Mouse (Mus musculus) thymus, postnatal 0 days (tissue): Measurements from ENCODE around the gene D130043K22Rik. TPM values are rescaled to one million over a fixed set of nuclear protein-coding genes. Genes with fewer than 3 reads are reported as not detected.
"Not testable (repeated sequence)": the region's sequence is repeated elsewhere in the genome, so short reads cannot be mapped to it uniquely, and the experiment has no call there.

Experiments
- DNase-seq: peaks from one replicate; pipeline ENCODE4 v3.0.0-alpha.2; 2015; ENCODE audit warnings: low spot score
- polyA plus RNA-seq: library from polyadenylated mRNA; unstranded; fragments of >200 nt; fragmentation: Nextera tagmentation; extraction: Ambion mirVana; gene quantifications from 2 replicates; pipeline ENCODE4 v1.2.1, GENCODE M21; 2015

D130043K22Rik gene
- polyA plus RNA-seq, 1 experiment from 2014 or later, result 0.03 TPM

GRCm38 (mm10) chr13:24831353-24832130 is 13.4 kb upstream of the D130043K22Rik start, which contains the start of the genes Acot13 and Tdp2:
Acot13 (minus strand) TSS chr13:24831540.
Tdp2 (plus strand) TSS chr13:24831679.
- DNase-seq, result peak; percentile 98

DNA sequence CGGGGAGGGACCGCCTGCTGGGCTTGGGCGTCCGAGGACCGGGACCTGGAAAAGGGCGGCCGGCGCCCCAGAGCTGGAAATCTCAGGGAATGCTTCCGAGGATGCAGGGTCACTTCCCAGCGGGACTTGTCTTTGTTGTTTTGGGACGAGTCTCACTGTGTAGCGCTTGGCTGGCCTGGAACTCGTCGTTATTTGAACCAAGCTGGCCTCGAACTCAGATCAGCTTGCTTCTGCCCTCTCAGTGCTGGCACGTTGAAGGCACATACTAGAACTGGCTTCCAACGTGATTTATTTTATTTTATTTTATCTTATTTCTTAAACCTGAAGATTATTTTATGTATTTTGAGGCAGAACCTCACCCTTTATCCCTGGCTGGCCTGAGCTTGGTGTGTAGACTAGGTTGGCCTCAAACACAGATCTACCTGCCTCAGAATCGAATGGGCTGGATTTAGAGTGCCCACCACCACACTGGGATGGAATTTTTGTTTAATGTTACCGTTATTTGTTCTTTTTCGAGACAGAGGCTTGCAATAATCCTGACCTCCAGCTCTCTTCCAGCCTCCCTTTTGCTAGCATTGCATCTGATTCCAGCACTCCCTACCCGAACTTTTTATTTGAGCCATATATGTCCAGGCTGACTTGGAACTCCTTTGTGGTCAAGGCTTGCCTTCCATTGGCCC is 12.7 kb upstream of the D130043K22Rik start:
- no peak for DNase-seq

DNA sequence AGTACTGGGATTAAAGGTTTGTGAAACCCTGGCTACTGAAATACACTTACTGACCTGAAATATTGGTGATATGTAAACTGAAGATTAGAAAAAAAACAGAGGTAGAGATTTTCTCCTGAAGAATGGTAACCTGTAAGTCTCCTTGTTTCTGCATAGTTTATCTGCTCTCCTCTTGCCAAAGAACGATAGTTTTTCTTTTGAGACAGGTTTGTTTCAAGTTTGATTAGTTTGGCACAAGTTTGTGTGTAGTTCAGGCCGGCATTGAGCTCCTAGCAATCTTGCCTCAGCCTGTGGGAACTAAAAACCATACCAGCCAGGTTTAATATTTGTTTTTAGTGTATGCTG is 12.2 kb upstream of the D130043K22Rik start:
- DNase-seq, result no peak

DNA sequence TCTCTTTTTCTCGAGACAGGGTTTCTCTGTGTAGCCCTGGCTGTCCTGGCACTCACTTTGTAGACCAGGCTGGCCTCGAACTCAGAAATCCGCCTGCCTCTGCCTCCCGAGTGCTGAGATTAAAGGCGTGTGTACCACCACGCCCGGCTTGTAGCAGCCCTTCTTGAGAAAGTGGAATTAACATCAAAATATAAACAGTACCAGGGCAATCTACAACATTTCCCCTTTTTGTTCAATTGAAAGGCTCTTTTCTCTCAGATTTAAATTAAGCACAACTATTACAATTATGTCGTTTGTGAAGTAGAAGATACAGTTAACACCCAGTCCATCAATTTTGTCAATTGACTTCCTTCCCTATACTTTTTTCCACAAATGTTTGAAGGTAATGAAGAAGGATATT is 7.2 kb upstream of the D130043K22Rik start:
- not testable (repeated sequence) for DNase-seq

GRCm38 (mm10) chr13:24839831-24840230 is 5.1 kb upstream of the D130043K22Rik start:
- DNase-seq, result no peak

- no peak for DNase-seq
Observed at GRCm38 (mm10) chr13:24841702-24842101, 3.2 kb upstream of the D130043K22Rik start.

DNA sequence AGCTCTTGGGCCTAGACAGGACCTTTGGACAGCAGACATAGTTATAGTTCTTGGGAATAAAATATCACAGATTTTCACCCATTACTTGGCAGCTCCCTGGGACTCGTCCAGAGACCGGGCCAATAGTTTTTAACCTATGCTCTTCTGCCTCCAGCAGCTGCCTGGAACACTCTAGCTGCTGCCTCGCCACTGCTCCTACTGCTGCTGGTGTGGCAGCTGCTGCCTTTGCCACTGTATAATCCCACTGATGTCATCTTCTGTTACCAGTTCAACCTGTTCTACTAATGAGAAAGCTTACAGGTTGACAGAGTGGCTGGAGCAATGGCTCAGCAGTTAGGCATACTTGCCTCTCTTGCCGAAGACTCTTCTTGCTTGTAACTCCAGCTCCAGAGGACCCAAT is 4.4 kb downstream of the D130043K22Rik start:
- no peak for DNase-seq

- DNase-seq, result no peak
Observed at GRCm38 (mm10) chr13:24851989-24852388, 7.1 kb downstream of the D130043K22Rik start.

- DNase-seq, result no peak
Observed at GRCm38 (mm10) chr13:24852570-24852969, 7.6 kb downstream of the D130043K22Rik start.

GRCm38 (mm10) chr13:24859115-24859514 is 14.2 kb downstream of the D130043K22Rik start:
- no peak for DNase-seq

DNA sequence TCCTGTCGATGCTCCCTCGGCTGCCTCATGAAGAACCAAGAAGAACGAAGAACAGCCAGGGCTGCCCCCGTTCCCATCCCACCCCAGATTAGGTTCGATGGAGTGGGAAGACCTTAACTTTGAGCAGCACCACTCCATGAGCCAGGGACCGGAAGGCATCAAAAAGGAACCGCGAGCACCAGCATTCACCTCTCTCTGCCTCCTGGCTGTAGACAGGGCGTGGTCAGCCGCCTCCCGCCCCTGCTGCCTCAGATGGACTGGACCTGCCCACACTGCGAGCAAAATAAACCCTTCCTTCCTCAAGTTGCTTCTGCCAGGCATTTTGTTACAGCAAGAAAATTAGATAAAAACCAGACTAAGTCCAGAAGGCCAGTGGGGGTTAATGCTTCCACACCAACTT is 16.1 kb downstream of the D130043K22Rik start:
- DNase-seq, result no peak

GRCm38 (mm10) chr13:24862021-24862420 is 17.1 kb downstream of the D130043K22Rik start:
- no peak for DNase-seq

DNA sequence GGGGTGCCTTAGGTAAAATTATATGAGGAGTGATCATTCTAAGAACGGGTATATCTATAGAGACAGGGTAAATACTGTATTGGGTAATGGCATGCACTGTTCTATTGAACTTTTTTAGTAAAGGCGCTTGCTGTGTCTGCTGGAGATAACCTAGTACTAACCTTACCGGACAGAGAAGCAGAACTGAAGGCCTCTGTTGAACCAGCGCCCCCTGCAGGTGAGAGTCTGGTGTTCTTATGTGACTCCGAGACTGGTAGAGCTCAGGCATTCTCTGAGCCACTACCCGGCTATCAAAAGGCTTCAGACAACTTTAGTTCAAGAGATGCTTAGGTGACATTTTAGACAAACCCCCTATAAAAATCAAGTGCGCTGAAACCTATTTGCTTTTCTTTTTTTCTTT is 17.6 kb downstream of the D130043K22Rik start:
- peak; percentile 63 for DNase-seq

DNA sequence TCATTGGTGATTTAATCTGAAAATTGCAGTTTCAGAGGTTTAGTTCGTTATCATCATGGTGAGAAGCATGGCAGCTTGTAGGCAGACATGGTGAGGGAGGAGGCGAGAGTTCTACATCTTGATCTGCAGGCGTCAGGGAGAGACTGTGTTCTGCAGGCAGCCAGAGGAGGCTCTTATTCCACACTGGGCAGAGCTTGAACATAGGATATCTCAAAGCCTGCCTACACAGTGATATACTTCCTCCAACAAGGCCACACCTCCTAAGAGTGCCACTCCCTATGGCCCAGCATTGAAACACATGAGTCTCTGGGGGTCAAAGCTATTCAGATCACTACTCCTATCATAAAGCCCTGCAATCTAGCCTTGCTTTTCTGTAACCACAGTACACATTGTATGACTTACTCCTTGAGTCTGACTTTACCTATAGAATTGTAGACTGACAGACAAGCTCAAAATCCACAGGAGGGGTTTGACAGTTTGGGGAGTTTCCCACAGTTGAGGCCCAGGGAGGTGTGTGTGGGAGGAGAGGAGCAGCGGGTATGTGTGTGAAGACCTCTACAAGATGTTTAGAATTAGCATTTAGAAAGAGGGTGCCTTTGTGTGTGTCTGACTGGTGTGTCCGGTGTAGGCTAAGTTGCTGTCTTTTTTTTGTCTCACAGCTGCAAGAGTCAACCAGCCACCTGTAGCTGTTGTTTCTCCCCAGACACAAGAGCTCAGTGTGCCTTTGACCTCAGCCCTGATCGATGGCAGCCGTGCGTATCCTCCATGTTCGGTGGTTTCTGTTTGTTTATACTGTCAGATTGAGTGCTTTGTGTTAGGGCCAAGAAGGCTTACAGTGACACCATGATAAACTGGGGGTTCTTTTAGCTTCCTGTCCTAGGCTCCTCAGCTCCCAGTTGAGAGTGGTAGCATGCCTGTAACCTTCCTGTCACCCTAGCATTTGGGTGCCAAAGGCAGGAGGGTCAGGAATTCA is 21.8 kb downstream of the D130043K22Rik start:
- no peak for DNase-seq

GRCm38 (mm10) chr13:24867789-24868188 is 22.9 kb downstream of the D130043K22Rik start:
- DNase-seq, result no peak

GRCm38 (mm10) chr13:24868233-24868632 is 23.3 kb downstream of the D130043K22Rik start:
- DNase-seq, result no peak

DNA sequence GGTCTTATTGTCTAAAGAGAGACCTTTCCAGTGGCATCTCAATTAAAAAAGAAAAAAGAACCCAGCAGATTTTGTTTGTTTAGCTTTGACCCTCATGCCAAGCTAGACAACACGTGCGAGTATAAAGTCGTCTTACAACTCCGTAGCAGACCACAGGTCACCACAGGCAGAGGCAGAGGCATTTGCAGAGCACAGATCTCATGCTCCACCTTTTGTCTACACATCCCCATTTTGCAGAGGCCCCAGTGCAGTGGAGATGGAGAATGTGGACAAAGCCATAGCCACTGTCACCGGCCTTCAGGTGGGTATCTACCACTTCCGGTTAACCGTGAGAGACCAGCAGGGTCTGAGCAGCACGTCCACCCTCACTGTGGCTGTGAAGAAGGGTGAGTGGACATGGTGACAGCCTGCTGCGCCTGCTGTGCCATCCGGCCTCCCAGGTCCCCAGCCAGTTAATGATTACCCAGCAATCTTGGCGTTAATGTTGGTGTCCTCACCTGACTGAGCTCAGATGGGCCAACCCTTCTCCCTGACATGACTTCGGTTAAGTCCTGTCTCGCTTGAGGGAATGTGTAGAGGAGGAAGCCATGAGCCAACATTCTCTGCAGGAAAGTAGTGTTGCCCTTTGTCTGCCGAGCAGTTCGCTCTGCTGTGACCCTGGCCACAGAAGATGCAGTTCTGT is 34.6 kb downstream of the D130043K22Rik start:
- DNase-seq, result no peak

GRCm38 (mm10) chr13:24880208-24880607 is 35.3 kb downstream of the D130043K22Rik start:
- DNase-seq, result no peak

- DNase-seq, result no peak
Observed at GRCm38 (mm10) chr13:24880704-24881103, 35.8 kb downstream of the D130043K22Rik start.

DNA sequence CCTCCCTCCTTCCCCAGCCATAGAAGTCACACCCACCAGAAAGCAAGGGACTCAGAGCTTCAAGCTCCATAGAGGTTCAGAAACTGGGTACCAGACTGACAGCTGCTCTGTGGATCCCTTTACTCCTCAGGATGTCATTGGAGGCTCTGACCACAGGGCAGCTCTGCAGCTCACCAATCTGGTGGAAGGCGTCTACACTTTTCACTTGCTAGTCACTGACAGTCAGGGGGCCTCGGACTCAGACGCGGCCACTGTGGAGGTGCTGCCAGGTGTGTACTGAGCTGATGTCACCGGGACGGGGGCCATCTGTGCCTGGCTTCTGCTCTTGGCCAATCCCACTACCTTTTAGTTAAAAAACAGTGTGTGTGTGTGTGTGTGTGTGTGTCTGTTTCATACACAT is 37.5 kb downstream of the D130043K22Rik start:
- no peak for DNase-seq

DNA sequence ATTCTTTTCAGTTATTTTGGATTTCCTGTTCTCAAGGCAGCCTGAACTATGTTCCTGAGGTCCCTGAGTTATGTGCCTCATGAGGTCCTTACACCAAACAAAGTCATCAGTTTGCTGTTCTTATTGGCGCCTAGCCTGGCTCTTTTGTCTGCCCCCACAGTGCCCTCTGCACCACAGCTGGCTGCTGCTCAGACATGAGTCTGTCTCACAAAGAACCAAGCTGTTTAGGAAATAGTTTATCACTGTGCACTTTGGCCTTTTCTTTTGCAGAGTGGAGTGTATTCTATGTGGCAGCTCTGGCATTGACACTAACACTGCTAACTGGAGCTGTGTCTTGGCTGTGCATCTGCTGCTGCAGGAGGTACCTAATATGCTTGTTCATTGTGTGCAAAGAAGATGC is 44.6 kb downstream of the D130043K22Rik start:
- DNase-seq, result no peak
